Mouse (Mus musculus): ENCODE measurements around the gene Pnpla1. TPM values are rescaled to one million over a fixed set of nuclear protein-coding genes. Genes with fewer than 3 reads are reported as not detected.

Pnpla1 gene
- polyA plus RNA-seq, 1 experiment from 2014 or later: 0.16 TPM

DNA sequence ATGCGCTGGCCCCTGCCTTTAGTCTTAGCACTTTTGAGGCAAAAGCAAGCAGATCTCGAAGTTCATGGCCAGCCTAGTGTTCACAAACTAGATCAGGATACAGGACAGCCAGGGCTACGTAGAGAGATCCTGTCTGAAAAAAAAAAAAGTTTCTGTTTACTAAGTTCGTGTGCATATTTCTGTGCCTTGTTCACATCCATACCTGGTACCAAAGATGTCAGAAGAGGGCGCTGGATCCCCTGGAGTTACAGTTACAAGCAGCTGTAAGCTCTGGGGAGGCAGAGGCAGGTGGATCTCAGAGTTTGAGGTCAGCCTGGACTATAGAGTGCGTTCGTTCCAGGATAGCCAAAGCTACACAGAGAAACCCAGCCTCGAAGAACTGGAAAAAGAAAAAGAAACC is 24.6 kb downstream of the Pnpla1 start:
- WGBS (ENCODE audit: insufficient replicate concordance): 42% methylated on average over 8 of the region's 8 CpGs
- peaks cover 11% of the 10 kb centered on the region; the same call in 1 of the 2 replicates for H3K27me3 ChIP-seq (ENCODE audit: insufficient read depth, low read length)
- TF ChIP-seq CTCF (IDR thresholded peaks at IDR 0.05; ENCODE audit: low read depth) (peak; percentile 46; the same call in 1 of the 2 replicates), EP300 (IDR thresholded peaks at IDR 0.05; ENCODE audit: low read depth) (no peak)
- H3K27ac ChIP-seq (ENCODE audit: low read depth): no peak overlapping the region
- DNase-seq: no peak
- no peak overlapping the region for H3K4me3 ChIP-seq (ENCODE audit: low read depth, low read length)
- 0 out of 2 replicates have a peak, but pooled peaks have one; percentile 9 for ATAC-seq
- H3K4me1 ChIP-seq (ENCODE audit: insufficient read depth): peaks cover 7% of the 10 kb centered on the region; the same call in 1 of the 2 replicates
- H3K9ac ChIP-seq (replicated peaks): no peak overlapping the region
- H3K4me2 ChIP-seq (ENCODE audit: low read depth, low read length): peak overlapping the region; percentile 2; the same call in 1 of the 2 replicates
- no peaks in the 10 kb centered on the region for H3K9me3 ChIP-seq (ENCODE audit: low read length)
- H3K36me3 ChIP-seq (replicated peaks; ENCODE audit: insufficient read depth, low read length): no peaks in the 10 kb centered on the region

DNA sequence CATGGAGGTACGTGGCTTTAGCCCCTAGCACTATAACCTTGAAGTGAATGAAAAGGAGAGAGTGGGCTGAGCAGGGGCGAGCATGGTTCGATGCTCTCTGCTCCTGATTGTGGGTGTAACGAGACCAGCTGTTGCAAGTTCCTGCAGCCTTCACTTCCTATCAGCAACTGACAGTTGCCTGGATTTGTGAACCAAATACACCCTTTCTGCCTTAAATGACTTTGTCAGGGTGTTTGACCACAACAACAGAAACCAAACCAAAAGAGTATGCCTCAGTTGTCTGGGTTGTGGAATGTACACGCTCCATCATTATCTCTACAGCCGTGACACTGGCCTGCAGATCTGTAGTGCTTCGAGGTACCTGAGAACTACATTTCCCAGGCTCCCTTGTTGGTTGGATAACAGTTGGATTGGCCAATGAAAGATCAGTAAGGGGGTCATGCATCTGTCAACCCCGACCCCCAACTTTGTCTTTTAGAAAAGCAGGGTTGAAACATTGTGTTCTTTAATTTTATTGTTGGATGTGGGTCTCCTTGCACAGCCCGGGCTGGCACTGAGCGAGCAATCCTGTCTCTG is 25.8 kb downstream of the Pnpla1 start:
- Histone ChIP-seq H3K9me3 (ENCODE audit: low read length) (no peaks in the 10 kb centered on the region), H3K27ac (ENCODE audit: low read depth) (peak overlapping the region; percentile 48), H3K4me3 (ENCODE audit: low read depth, low read length) (no peak overlapping the region), H3K27me3 (ENCODE audit: insufficient read depth, low read length) (peaks cover 11% of the 10 kb centered on the region; the same call in 1 of the 2 replicates), H3K4me1 (ENCODE audit: insufficient read depth) (peaks cover 7% of the 10 kb centered on the region; the same call in 1 of the 2 replicates), H3K4me2 (ENCODE audit: low read depth, low read length) (no peak overlapping the region), H3K36me3 (replicated peaks; ENCODE audit: insufficient read depth, low read length) (no peaks in the 10 kb centered on the region), H3K9ac (replicated peaks) (no peak overlapping the region)
- TF ChIP-seq CTCF (IDR thresholded peaks at IDR 0.05; ENCODE audit: low read depth): no peak
- DNase-seq (no peak), ATAC-seq (no peak)
- 47% methylated on average over 10 of the region's 10 CpGs for WGBS (ENCODE audit: insufficient replicate concordance)

DNA sequence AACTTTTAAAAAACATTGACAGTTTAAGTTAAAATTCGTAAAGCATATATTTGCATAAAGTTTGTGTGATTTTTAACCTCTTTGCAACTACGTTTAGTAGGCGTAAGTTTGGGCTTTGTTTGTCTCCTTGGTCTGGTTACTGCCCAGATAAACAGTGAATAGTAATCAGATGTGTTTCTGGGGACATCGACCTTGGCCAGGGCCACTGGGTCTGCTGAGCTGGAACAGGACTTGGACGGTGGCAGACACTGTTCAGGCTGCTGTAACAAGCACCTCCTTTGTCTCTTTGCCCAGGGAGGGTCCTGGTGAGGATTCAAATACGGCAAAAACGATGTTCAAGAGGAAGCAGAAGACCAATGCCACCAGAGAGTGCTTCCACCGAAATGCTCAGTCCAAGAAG is 27.0 kb downstream of the Pnpla1 start:
- H3K4me3 ChIP-seq (ENCODE audit: low read depth, low read length): no peak overlapping the region
- peaks cover 8% of the 10 kb centered on the region; the same call in 1 of the 2 replicates for H3K27me3 ChIP-seq (ENCODE audit: insufficient read depth, low read length)
- 70% methylated on average over 8 of the region's 8 CpGs for WGBS (ENCODE audit: insufficient replicate concordance)
- H3K27ac ChIP-seq (ENCODE audit: low read depth): no peak overlapping the region
- H3K36me3 ChIP-seq (replicated peaks; ENCODE audit: insufficient read depth, low read length): no peaks in the 10 kb centered on the region
- no peak for TF ChIP-seq EP300 (IDR thresholded peaks at IDR 0.05; ENCODE audit: low read depth)
- TF ChIP-seq CTCF (IDR thresholded peaks at IDR 0.05; ENCODE audit: low read depth): no peak
- no peaks in the 10 kb centered on the region for H3K9me3 ChIP-seq (ENCODE audit: low read length)
- H3K4me1 ChIP-seq (ENCODE audit: insufficient read depth): peaks cover 5% of the 10 kb centered on the region; the same call in 1 of the 2 replicates
- ATAC-seq: no peak; the same call in 1 of the 2 replicates
- no peak overlapping the region for H3K4me2 ChIP-seq (ENCODE audit: low read depth, low read length)
- no peak for DNase-seq
- H3K9ac ChIP-seq (replicated peaks): no peak overlapping the region

DNA sequence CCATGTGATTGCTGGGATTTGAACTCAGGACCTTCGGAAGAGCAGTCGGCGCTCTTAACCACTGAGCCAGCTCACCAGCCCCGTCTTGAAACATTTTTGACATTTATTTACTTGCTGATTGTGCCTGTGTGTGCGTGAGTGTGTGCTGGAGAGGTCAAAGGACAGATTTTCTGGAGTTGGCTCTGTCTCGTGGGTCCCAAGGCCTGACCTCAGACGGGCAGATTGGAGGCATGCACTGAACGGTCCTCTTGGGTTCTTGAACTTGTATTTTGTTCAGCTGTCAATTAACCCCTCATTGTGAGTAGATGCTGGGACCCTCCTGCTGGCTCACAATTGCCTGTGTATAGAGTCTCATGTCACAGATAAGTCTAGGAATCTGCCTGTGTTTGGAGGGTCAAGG is 28.1 kb downstream of the Pnpla1 start:
- peaks cover 5% of the 10 kb centered on the region; the same call in 1 of the 2 replicates for H3K4me1 ChIP-seq (ENCODE audit: insufficient read depth)
- H3K9me3 ChIP-seq (ENCODE audit: low read length): no peaks in the 10 kb centered on the region
- DNase-seq (no peak), ATAC-seq (no peak)
- H3K36me3 ChIP-seq (replicated peaks; ENCODE audit: insufficient read depth, low read length): no peaks in the 10 kb centered on the region
- H3K27me3 ChIP-seq (ENCODE audit: insufficient read depth, low read length): 0 out of 2 replicates have a peak, but pooled peaks cover 4% of the 10 kb centered on the region
- no peak overlapping the region for H3K9ac ChIP-seq (replicated peaks)
- H3K4me2 ChIP-seq (ENCODE audit: low read depth, low read length): no peak overlapping the region
- no peak overlapping the region for H3K4me3 ChIP-seq (ENCODE audit: low read depth, low read length)
- 64% methylated on average over 8 of the region's 8 CpGs for WGBS (ENCODE audit: insufficient replicate concordance)
- TF ChIP-seq CTCF (IDR thresholded peaks at IDR 0.05; ENCODE audit: low read depth) (no peak), EP300 (IDR thresholded peaks at IDR 0.05; ENCODE audit: low read depth) (no peak)
- no peak overlapping the region for H3K27ac ChIP-seq (ENCODE audit: low read depth)

DNA sequence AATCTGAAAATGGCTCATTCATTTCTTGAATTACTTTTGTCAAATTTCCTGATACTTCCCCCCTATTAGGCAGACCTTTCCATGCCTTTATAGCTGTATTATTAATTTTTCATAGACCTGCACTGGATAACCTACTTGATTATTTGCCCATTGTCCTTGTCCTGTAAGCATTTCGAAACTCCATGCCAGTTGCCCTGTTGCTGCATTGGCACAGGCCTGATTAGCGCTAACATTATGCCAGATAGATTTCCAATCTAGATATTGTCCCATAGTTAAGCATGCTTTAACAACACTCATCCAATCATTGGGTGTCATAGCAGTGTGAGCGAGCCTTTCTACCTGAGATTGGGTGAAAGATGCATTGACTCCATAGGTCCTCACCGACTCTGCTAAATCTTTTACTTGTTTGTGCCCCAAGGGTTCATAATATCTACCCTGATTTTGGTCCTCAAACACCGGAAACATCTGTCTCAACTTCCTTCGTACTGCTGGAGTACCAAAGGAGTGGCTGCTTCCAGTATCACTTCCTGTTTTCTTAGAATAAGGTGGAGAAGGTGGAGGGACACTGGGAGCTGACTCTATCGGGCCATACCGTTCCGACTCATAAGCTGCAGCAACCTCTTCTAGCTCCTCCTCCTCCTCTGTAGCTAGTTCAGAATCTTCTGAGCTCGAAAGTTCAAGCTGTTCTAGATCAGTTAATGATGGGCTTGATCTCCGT is 36.0 kb downstream of the Pnpla1 start:
- Histone ChIP-seq H3K4me3 (ENCODE audit: low read depth, low read length) (no peak overlapping the region), H3K27me3 (ENCODE audit: insufficient read depth, low read length) (no peaks in the 10 kb centered on the region), H3K27ac (ENCODE audit: low read depth) (0 out of 2 replicates have a peak overlapping the region, but pooled peaks have one; percentile 2), H3K36me3 (replicated peaks; ENCODE audit: insufficient read depth, low read length) (no peaks in the 10 kb centered on the region), H3K9me3 (ENCODE audit: low read length) (0 out of 2 replicates have a peak, but pooled peaks cover 2% of the 10 kb centered on the region), H3K4me2 (ENCODE audit: low read depth, low read length) (no peak overlapping the region), H3K9ac (replicated peaks) (no peak overlapping the region), H3K4me1 (ENCODE audit: insufficient read depth) (peaks cover 6% of the 10 kb centered on the region)
- 50% methylated on average over 11 of the region's 11 CpGs for WGBS (ENCODE audit: insufficient replicate concordance)
- DNase-seq: no peak
- no peak; the same call in 1 of the 2 replicates for ATAC-seq
- TF ChIP-seq CTCF (IDR thresholded peaks at IDR 0.05; ENCODE audit: low read depth) (no peak), EP300 (IDR thresholded peaks at IDR 0.05; ENCODE audit: low read depth) (no peak)

DNA sequence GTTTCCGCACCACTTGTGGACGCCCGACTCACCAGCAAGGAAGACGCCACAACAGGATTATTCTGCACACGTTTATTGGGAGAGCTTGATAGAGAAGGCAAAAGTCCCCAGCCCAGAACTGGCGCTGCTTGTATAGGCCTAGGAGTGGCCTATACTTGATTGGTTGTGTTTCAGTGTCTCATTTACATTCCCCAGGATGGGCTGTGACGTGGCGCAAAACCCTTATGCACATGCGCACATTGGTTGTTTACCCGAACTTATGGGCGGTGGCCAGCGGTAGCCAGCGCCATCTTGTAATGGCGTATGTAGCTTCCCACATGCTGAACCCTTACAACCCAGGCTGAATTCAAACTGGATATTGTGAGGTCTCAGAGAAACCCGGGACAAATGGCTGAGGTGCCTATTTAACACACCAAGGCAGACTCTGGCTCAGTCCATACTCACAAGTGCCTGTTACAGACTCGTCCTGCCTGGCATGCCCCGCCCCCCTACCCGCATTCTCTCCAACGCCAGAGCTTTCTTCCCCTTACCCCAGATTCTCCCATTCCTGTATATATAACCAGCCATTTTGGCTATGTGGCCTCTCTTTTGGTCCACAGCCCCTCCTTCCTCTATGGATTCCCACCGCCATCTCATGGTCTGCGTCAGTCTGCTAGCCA is 37.1 kb downstream of the Pnpla1 start:
- 0 out of 2 replicates have a peak, but pooled peaks cover 2% of the 10 kb centered on the region for H3K9me3 ChIP-seq (ENCODE audit: low read length)
- no peak overlapping the region for H3K9ac ChIP-seq (replicated peaks)
- ATAC-seq (no peak), DNase-seq (no peak)
- H3K4me2 ChIP-seq (ENCODE audit: low read depth, low read length): no peak overlapping the region
- H3K27me3 ChIP-seq (ENCODE audit: insufficient read depth, low read length): no peaks in the 10 kb centered on the region
- H3K36me3 ChIP-seq (replicated peaks; ENCODE audit: insufficient read depth, low read length): no peaks in the 10 kb centered on the region
- TF ChIP-seq EP300 (IDR thresholded peaks at IDR 0.05; ENCODE audit: low read depth) (no peak), CTCF (IDR thresholded peaks at IDR 0.05; ENCODE audit: low read depth) (no peak)
- no peak overlapping the region for H3K4me3 ChIP-seq (ENCODE audit: low read depth, low read length)
- no peak overlapping the region for H3K27ac ChIP-seq (ENCODE audit: low read depth)
- H3K4me1 ChIP-seq (ENCODE audit: insufficient read depth): peaks cover 6% of the 10 kb centered on the region
- WGBS (ENCODE audit: insufficient replicate concordance): 91% methylated on average over 21 of the region's 21 CpGs

Measured in liver, postnatal 0 days (tissue).